Mouse (Mus musculus) hematopoietic multipotent progenitor cell, adult 10-12 weeks (in vitro differentiated cells): ENCODE measurements around the gene Olfr1310. TPM values are rescaled to one million over a fixed set of nuclear protein-coding genes. Genes with fewer than 3 reads are reported as not detected.

ENCODE experiments used
- polyA plus RNA-seq: library from polyadenylated mRNA; stranded (reverse); fragments of >175 nt; gene quantifications from 2 replicates; pipeline ENCODE4 v1.2.3, GENCODE M21; 2012; ENCODE audit warnings: low replicate concordance

Olfr1310 gene
- not detected in 2 replicates for polyA plus RNA-seq

GRCm38 (mm10) chr2:112012608-112013007, at the start of gene Olfr1310:
Gene Olfr1310, minus strand, starts transcription at chr2:112012708.

DNA sequence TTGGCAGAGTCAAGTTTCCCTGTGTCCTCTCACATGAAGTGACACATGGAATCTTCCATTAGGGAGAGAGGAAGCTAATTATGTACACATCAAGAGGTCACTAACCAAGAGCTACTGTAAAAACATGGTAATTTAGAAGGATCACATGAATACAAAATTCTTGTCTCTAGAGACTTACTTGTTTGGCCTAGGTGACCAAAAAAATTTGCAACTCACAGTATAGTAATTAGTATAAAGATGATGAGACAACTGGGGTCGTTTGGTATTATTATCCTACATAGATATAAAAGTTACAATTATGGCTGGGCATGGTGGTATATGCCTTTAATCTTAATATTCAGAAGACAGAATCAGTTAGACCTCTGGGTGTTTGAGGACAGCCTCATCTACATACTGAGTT, 37.6 kb upstream of the Olfr1310 start, which contains the start of gene Olfr1312:
TSS of gene Olfr1312 (minus strand) at position 101 of the 400 bp plus-strand sequence.

GRCm38 (mm10) chr2:112024312-112024711, 11.8 kb upstream of the Olfr1310 start, which contains the start of gene Olfr1311:
Gene Olfr1311, minus strand, starts transcription at chr2:112024412.

DNA sequence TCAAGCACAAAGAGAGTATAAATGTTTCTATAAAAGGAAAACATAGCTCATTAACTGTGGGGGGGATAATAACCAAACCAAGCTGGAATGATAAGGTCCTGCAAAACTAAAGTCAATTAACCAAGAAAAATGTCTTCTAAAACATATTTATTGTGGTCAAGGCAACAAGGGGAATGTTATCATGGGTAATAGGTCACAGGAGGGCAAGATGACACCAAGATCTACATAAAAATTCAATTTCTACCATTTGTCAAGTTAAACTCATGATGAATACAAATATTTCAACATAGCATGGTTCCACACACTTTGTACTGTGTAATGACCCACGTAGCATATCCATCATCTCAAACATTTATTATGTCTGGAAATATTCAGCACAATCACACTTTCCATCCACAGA, 22.3 kb downstream of the Olfr1310 start, which contains the start of gene Olfr1309:
TSS of gene Olfr1309 (minus strand) at position 101 of the 400 bp plus-strand sequence.

DNA sequence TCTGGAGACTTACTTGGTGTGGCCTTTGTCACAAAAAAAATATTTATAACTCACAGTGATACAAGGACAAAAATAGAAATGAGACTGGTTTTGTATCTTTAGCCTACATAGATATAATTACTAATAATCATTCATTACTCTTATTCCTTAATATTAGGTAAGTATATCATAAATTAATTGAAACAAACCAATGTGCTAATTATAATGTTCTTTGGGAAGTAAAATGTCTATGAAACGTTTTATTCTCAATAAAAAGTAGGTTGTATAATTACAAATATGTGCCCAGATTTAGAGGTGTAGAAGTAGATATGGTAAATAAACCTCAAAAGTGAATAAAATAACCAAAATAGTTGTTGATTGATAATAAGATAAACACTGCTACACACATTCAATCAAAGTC, 47.7 kb downstream of the Olfr1310 start, which contains the start of gene Olfr1308:
TSS of gene Olfr1308 (minus strand) at position 101 of the 400 bp plus-strand sequence.

Other genes starting within 250 kb of the Olfr1310 start
- not detected in 2 replicates for gene Olfr1302, start 235.3 kb downstream of the Olfr1310 start, polyA plus RNA-seq
- not detected in 2 replicates for gene Olfr1303, start 192.4 kb downstream of the Olfr1310 start, polyA plus RNA-seq
- not detected in 2 replicates for gene Olfr1305, start 135.6 kb downstream of the Olfr1310 start, polyA plus RNA-seq
- gene Olfr1306, start 96.4 kb downstream of the Olfr1310 start, polyA plus RNA-seq, result not detected in 2 replicates
- not detected in 2 replicates for gene Olfr1307, start 63.3 kb downstream of the Olfr1310 start, polyA plus RNA-seq
- gene Olfr1308, start 47.8 kb downstream of the Olfr1310 start, polyA plus RNA-seq, result not detected in 2 replicates
- not detected in 2 replicates for gene Olfr1309, start 22.4 kb downstream of the Olfr1310 start, polyA plus RNA-seq
- gene Olfr1311, start 11.7 kb upstream of the Olfr1310 start, polyA plus RNA-seq, result not detected in 2 replicates
- gene Olfr1312, start 37.5 kb upstream of the Olfr1310 start, polyA plus RNA-seq, result not detected in 2 replicates
- not detected in 2 replicates for gene Olfr1313, start 65.1 kb upstream of the Olfr1310 start, polyA plus RNA-seq
- 0.13 TPM in 1 of 2 replicates, not detected in the other for gene Olfr1314, start 84.1 kb upstream of the Olfr1310 start, polyA plus RNA-seq
- gene Olfr1315-ps1, start 102.7 kb upstream of the Olfr1310 start, polyA plus RNA-seq, result not detected in 2 replicates
- not detected in 2 replicates for gene Olfr1316, start 122.3 kb upstream of the Olfr1310 start, polyA plus RNA-seq
- gene Olfr1317, start 127.6 kb upstream of the Olfr1310 start, polyA plus RNA-seq, result not detected in 2 replicates
- gene Olfr1318, start 141.5 kb upstream of the Olfr1310 start, polyA plus RNA-seq, result not detected in 2 replicates
- 123 and 178 TPM in 2 replicates for gene Lpcat4, start 226.8 kb upstream of the Olfr1310 start, polyA plus RNA-seq
- not detected in 2 replicates for gene Nutm1, start 246.6 kb upstream of the Olfr1310 start, polyA plus RNA-seq
- gene Nop10, start 249.2 kb upstream of the Olfr1310 start, polyA plus RNA-seq, result 16.1 and 28.0 TPM in 2 replicates